Mouse (Mus musculus) hindlimb bud, embryonic 11.5 days (tissue): ENCODE results near the gene Gabrr2.

ENCODE experiments used
- DNase-seq: peaks from one replicate; pipeline ENCODE4 v3.0.0-alpha.2; 2012; ENCODE audit warnings: low read depth, low spot score; ENCODE audit errors: extremely low spot score

The Gabrr2 gene

DNA sequence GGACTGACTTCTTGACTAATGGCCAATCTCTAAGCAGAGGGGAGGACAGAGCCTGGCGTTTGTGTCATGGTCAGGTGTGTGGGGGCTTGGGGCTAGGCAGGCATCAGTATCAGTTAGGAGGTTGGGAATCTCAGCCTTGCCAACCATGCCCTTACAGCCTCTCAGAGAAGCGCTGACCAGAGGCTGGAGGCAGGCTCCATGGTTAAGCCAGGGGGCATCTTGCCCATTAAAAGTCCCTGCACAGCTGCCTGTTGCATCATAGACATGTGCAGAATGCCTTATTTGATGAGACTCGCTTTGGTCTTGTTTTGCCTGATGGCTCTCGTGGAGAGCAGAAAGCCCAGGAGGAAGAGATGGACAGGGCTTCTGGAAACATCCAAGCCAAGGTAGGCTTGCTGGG, at the start of gene Gabrr2:
TSS of gene Gabrr2 (plus strand) at position 19 of the 400 bp plus-strand sequence.
- DNase-seq, result no peak

DNA sequence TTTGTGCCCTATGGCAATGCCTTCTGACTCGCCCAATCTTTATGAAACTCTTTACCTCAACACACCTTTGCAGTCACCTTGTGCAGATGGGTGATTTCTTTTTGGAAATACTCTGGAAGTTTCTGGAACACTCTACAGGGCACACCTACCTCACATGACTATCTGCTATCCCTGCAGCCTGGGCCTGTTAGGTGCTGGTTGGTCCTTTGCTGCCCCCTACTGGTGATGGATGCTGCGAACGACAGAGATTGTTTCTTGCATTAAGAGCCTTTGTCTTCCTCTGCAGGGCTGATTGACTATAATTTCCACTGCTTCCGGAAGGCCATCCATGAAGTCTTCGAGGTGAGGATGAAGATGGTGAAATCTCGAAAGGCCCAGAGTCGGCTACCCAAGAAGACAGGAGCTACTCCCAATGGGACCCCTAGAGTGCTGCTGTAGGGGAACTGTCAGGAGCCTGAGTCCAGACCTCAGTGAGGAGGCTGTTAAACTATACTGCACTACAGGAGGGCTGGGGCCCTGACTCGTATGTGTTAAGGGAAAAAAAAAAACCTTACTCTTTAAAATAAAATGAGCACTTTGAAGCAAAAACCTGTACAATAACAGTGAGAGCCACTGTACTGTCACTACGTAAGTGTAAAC, 44.3 kb upstream of the Gabrr2 start:
- peak; percentile 77 for DNase-seq

DNA sequence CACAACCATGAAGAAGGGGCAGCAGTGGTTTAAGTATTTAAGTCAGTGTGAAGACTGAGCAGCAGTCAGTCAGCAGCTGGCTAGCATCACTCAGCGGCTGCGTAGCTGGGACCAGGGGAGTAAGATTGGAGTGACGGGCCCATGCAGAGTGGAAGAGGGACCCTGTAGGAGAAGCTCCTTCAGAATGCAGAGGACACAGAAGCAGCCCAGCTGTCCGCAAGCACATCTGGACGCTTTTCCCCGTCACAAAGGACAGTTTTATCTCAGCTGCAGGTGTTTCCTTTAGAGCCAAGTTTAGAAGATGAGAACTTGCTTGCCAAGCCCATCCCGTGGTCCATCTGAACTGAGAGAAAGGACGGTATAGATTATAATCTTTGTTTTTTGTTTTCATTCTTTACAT, 38.4 kb upstream of the Gabrr2 start:
- no peak for DNase-seq

DNA sequence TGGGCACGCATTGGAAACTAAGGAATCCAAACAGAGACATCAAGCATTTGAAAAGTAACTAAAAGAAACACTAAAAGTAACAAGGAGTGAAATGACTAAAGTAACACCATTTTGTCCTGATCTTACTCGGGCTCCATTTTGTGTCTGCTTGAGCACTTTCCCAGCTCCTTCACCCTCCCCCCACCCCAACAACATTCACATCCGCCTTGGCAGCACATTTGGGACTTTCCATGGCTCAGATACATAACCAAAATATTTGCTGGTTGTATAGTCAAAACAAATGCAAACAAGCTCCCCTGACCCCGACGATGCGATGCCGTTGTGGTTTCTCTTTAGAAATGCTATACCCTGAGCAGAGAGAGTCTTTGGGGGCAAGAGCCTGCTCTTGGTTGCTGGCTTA, 33.7 kb upstream of the Gabrr2 start:
- DNase-seq, result no peak

DNA sequence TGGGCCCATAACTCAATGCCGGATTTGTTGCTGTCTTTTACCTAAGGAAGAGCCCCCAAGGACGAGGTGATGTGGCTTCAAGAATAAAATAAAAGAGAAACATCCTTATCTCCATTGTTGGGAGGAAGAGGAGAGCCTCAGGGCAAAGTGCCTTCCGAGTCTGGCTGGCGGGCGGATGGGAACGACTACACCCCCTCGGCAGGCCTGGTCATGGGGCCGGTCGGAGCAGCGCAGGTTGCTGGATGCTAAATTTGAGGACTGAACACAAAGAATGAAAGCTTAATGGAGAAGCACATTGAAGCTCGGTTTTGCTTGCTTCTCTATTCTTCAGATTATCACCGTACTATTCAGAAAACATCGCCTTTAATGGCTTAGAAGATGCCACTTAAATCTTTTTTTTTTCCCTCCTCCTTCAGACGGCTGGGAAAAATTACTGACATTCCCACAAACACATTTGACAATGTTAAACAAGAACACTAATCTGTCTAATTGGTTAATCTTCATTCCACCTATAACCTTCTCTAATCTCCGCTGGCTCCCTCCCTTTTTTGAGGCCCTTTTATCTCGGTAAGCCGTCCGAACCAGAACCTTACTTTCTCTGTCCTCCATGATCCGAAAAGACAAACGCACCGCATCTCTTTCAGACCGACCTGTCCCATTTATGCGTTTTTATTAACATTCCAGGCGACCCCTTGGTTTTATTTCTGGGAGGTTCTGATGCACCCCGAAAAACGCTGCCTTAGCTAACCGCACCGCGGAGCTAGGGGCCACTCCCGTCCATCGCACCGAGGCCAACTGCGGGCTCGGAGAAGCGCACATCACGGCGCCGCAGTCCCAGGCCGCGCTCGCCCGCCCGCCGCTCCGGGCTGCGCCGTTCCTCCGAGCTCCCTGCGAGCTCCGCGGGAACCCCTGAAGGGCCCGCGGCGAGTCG, 32.3 kb upstream of the Gabrr2 start:
- DNase-seq, result peak; percentile 41

DNA sequence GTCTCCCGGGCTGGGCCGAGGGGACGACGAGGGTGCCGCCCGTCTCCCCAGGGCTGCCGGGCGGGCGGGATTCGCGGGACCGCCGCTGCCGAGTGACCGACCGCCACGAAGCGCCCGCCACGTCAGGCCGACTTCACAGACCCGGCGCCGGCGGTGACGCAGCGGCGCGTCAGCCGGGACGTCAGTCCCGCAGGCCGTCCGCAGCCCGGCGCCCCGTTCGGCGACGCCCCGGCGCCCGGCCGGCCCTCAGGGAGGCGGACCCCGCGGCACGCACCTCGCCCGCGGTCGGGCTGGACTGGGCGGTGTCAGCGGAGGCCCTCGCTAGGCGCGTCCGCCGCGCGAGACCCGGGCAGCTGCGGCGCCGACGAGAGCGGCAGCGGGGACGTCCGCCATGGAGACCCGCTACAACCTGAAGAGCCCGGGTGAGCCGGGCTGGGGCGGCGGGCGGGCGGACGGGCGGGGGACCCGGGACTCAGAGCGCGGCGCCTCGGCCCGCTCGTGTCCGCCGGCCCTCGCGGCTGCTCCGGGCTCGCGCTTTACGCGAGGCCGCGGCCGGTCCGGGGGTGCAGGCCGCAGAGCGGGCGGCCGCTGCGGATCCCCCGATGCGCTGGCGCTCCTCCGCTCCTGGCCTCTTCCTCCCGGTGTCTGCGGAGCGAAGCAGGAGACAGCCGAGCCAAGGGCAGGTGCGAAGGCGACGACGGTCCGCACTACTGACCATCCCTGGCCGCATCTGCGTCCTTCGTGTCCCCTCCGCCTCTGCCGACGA, 31.4 kb upstream of the Gabrr2 start, which contains the start of gene Ube2j1:
TSS of gene Ube2j1 (plus strand) at position 222 of the 766 bp plus-strand sequence.
- DNase-seq, result peak; percentile 33

DNA sequence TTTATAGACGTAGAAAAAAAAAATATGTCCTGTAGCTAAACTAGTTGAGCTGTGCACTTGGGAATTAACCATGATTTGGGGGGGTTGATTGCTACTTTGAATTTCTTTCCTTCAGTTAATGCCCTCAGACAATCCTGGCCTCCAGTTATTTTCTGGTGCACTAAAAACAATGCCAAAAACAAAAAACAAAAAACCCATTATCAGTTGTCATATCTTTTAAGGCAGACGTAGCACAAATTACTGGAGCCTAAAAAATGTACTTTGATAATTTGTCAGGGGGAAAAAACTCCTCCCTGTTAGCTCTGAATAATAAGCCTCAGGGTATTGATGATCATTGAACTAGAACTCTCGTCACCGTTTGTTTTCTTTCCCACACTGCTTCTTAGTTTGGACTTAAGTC, 30.8 kb upstream of the Gabrr2 start:
- DNase-seq, result no peak

DNA sequence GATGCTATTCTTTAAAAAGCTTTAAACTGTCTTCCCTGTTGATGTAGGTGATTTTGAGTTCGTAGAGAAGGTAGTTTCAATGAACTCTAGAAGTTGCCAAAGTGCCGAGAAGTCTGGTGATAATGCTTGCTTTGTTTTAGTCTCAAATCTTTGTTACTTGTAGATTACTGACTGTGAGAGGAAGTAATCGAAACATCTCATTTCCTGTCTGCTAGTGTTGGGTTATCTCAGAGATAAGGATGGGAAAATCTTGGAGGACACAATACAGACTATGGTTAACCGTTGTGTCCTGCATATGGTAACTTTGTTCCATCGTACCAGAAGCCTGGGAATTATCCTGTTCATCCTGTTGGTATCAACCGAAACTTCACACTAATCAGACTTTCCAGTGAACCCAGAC, 29.3 kb upstream of the Gabrr2 start:
- no peak for DNase-seq

DNA sequence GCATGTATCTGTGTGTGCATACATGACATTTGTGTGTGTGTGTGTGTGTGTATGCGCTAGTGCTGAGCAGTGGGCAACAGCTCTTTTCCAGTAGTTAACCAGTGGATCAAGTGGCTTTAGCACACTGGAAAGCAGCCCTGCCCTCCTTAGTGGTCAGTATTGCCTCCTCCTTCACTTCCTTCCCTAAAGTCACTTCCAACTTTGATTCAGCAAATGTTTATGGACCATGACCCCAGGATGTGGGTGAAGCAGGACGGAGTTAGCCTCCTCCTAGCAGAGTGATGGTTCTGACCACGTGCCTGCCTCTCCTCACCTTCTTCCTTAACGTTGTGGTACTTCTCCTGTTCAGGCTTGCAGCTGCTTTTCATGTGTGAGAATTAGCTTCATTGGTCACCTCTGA, 23.0 kb upstream of the Gabrr2 start:
- DNase-seq, result no peak

DNA sequence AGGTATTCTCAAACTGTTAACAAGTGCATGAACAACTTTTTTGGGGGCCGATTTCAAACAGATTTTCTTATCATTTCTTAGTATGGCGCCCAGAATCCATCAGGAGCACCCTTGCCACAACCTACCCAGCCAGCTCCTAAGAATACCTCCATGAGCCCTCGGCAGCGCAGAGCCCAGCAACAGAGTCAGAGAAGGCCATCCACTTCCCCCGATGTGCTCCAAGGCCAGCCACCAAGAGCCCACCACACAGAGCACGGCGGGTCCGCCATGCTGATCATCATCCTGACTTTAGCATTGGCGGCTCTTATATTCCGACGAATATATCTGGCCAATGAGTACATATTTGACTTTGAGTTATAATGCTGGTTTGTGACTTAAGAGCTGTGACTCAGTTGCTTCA, 13.2 kb upstream of the Gabrr2 start:
- no peak for DNase-seq

DNA sequence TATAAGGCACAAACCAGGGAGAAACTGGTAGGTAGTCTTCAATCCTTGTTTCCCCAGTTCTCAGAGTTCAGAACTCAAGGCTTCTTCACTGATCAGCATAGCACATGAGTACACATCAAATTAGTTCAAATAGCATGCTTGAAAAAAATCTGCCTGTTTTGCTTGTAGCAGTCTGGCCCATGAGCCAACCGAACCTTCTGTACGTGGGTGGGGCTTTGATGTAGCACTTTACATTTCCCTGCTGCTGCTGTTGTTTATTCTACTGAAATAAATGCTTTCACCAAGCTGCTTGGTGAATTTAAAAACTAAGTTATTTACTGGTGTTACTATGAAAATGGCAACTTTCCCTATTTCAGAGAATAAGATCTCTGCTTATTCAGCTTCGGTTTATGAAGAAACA, 10.7 kb upstream of the Gabrr2 start:
- no peak for DNase-seq

DNA sequence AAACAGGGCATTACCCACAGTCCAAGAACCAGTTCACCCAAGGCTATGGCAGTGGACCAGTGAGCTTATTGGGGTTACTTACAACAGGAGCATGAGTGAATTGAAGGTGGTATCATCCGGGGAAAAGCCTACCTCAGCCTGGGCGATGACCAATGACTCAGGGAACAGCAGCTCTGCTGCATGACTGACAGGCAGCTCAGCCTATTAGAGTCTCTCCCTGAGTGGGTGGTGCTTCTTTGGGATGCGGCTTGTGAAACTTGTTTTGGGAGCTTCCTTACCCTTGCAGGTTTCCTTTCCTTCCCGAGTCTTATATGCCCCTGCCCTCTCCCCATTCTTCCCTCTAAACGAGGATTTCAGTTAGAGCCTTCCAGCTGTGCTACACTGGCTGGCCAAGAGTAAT, 10.1 kb upstream of the Gabrr2 start:
- no peak for DNase-seq

DNA sequence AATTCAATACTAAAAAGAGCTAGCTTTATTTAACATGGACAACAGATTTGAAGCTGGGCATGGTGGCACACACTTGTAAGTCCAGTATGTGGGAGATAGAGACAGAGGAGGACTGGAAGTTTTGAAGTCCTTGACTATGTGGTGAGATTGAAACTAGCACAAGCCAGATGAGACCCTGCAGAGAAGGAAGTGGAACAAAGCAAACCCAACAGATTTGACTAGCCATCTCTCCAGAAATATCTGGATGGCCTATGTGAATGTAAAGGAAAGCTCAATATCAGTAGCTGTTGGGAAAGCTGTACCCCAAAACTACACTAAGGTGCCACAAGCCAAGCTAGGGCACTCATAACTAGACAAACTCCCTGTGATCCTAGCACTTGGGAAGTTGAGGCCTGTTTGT, 8.4 kb upstream of the Gabrr2 start:
- DNase-seq, result no peak

DNA sequence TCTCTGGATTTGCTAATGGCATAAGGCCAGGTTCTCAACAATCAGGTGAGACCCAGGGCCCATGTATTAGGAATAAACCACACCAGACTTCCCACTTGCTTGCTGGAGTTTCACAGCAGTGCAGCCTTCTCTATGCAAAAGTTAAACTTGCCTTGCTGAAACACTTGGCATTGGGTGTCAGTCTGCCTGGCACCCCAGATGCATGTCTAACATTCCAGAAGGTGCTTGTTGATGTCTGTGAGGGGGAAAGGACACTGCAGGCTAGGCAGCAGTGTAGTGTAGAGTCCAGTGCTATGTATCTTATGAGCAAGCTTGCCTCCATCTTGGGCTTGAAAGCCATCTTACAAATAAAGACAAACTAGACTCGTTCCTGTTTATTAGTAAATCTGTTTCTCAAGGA, 6.5 kb upstream of the Gabrr2 start:
- no peak for DNase-seq

DNA sequence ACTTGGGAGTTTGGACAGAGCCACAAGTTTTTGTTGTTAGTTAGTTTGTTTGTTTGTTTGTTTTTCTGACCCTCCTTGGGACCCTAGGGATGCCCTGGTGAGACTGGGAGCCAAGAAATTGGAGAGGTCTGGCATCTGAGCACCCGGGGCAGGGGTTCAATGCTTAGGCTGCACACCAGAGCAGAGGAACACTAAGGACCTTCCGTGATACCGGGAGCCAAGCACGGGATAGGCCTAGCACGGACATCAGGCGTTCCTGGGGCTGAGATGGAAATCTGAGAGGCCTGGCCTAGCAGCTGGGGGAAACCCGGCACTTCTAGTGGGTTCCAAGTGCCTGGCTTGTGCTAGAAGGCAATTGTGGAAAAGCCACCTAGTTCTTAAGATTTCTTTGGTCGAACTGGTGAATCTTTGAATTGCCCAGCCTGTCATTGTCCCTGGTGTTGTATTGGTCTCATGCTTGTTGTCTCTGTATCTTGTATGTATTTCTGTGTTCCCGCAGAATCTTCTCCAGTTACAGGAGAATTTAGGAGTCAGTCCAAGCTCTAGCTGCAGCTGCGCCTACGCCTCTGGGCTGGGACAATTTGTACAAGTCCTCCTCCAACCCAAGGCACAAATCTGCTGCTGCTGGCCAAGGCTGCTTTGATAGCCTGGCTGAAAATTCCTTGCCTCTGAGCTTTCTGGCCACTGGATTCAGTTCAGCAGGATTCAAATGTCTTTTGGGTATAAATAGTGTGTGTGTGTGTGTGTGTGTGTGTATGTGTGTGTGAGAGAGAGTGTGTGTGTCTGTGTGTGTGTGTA, 4.7 kb upstream of the Gabrr2 start:
- no peak for DNase-seq

DNA sequence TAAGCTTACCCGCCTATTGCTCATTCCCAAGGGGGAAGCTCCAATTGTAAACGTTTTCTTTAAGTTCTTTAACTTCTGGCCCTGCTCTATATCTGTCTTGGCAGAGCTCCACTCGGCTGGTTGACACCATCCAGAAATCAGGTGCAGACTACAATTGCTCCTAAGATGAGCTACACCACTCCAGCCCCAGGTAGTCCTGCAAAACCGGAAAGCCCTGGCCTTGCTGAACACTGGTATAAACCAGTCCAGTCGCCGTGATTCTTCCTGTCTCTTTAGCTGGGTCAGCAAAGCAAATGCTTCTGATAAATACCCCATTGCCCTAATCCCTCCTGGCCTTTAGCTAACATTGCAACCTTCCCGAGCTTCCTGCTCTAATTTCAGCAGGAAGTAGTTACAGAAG, 1.6 kb upstream of the Gabrr2 start:
- DNase-seq, result no peak

DNA sequence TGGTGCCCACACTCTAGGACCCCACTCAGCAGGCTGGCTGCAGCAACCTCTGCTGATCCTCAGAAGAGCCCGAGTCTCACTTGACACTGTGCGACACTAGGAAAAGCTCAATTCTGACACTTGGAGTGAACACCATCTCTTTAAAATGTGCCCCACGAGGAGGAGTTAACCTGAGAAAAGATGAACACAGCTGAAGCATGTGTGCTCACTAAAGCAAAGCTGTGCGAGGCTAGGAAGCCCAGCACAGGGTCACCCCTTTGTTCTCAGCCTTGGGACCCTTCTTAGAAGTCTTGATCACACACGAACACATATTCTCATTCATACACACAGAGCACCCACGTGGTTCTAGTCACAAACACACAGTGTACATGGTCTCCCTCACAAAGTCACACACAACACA, 2.2 kb downstream of the Gabrr2 start:
- no peak for DNase-seq

DNA sequence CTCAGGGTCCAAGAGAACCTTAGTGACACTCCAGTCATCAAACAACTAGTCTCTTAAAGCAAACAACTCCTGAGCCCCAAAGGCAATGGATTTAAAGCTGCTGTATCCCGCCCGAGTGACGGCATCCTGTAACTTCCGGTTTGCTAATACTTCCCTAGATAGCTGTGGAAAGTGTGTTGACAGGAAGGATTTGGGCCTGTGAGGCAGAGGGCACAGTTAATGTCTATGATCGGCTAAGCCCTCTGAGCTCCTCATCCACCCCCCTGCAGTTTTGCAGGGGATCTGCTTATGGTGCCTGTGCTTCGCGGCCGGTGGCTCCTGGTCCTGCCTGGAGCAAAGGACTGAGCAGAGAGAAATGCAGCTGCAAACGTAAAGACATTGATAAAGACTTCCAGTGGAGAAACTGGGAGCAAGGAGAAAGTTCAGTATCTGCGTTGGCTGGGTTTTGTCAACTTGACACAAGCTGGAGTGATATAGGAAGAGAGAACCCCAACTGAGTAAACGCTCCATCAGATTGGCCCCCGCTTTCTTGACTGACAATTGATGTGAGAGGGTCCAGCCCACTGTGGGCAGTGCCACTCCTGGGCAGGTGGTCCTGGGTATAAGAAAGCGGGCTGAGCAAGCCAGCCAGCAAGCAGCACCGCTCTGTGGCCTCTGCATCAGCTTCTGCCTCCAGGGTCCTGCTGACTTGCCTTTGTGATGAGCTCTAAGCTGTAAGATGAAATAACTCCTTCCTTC, 3.6 kb downstream of the Gabrr2 start:
- no peak for DNase-seq

DNA sequence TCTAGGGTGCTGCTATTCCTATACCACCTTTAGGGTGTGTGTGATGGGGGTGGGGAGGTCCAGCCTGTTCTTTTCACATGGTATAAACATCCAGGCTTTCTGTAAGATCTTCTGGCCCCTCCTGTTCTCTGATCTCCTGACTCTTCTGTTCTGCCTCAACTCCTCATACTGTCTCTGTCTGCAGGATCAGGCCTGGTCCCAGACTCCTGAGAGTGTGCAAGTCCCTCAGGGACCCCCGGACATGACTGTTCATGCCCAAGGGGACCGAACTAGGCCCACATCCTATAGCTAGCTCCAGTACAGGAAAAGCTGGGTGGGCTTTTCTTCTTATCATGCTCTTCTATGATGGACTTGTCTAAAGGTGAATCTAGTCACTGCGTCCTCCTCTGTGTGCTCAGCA, 4.5 kb downstream of the Gabrr2 start:
- DNase-seq, result no peak

DNA sequence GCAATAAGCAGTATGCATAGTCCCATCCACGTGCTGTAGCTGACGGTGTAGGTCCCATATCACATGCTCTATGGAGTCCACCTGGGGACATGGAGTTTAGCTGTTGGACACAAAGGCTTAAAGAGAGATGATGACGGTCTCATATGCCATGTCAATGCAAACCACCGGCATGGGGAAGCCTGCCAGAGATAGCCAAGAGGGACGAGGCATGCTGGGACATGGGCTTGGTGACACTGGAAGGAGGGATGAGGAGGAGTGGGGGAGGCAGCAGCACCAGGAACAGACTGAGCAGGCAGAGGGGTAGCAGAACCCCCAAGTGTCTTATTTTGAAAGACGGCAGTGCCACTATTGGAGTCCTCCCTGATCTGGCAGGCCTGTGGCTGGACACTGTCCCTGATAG, 5.0 kb downstream of the Gabrr2 start:
- DNase-seq, result no peak
